Mouse (Mus musculus) layer of hippocampus, postnatal 36 days (tissue): Measurements from ENCODE around the gene Rnf5. TPM values are rescaled to one million over a fixed set of nuclear protein-coding genes. Genes with fewer than 3 reads are reported as not detected.

Source experiments
- DNase-seq, 2 experiments: peaks; one replicate each; pipeline ENCODE4 v3.0.0; 2022
- total RNA-seq, 2 experiments: library from RNA; stranded (reverse); gene quantifications; 2 replicates each; pipeline ENCODE4 v1.2.3; 2021

Gene Rnf5
- total RNA-seq, 2 experiments from 2014 or later: 79.4 to 87.3 TPM

GRCm38 (mm10) chr17:34605609-34606008 is 2.1 kb upstream of the Rnf5 start:
- peak; percentile 98 for DNase-seq

- DNase-seq: peak in 1 of 2 experiments; percentile 20
Measured at GRCm38 (mm10) chr17:34604511-34605237, 1.2 kb upstream of the Rnf5 start.

- DNase-seq: peak; percentile 94 to 98
Measured at GRCm38 (mm10) chr17:34604061-34604508, 595 bp upstream of the Rnf5 start, which contains the start of gene Agpat1. Agpat1 (plus strand) TSS chr17:34604262.

- DNase-seq: no peak
Measured at GRCm38 (mm10) chr17:34601796-34602195, 1.7 kb downstream of the Rnf5 start.

GRCm38 (mm10) chr17:34599891-34600290 is 3.6 kb downstream of the Rnf5 start:
- no peak for DNase-seq

- peak in 1 of 2 experiments; percentile 5 for DNase-seq
Measured at GRCm38 (mm10) chr17:34597566-34598095, 5.9 kb downstream of the Rnf5 start, which contains the start of gene Ager. Ager (plus strand) TSS chr17:34597862.

- DNase-seq: no peak
Measured at GRCm38 (mm10) chr17:34596098-34596497, 7.4 kb downstream of the Rnf5 start.

- no peak for DNase-seq
Measured at GRCm38 (mm10) chr17:34593752-34594525, 9.6 kb downstream of the Rnf5 start.

GRCm38 (mm10) chr17:34592581-34593549 is 10.6 kb downstream of the Rnf5 start:
- DNase-seq: no peak

GRCm38 (mm10) chr17:34591994-34592375 is 11.5 kb downstream of the Rnf5 start:
- DNase-seq: peak; percentile 79 to 81

GRCm38 (mm10) chr17:34591029-34591993 is 12.2 kb downstream of the Rnf5 start, which contains the start of gene Pbx2:
Pbx2 (plus strand) TSS chr17:34591266.
- no peak for DNase-seq

- no peak for DNase-seq
Measured at GRCm38 (mm10) chr17:34590154-34590987, 13.1 kb downstream of the Rnf5 start.

- DNase-seq: no peak
Measured at GRCm38 (mm10) chr17:34589681-34590101, 13.8 kb downstream of the Rnf5 start, which contains the start of gene Gpsm3. Gpsm3 (plus strand) TSS chr17:34589806.

- DNase-seq: no peak
Measured at GRCm38 (mm10) chr17:34589206-34589605, 14.3 kb downstream of the Rnf5 start.

GRCm38 (mm10) chr17:34588767-34589166 is 14.7 kb downstream of the Rnf5 start:
- DNase-seq: no peak

GRCm38 (mm10) chr17:34587814-34588213 is 15.7 kb downstream of the Rnf5 start:
- no peak for DNase-seq

- DNase-seq: peak; percentile 98
Measured at GRCm38 (mm10) chr17:34587423-34587811, 16.1 kb downstream of the Rnf5 start.

- DNase-seq: peak; percentile 80 to 84
Measured at GRCm38 (mm10) chr17:34586796-34587422, 16.6 kb downstream of the Rnf5 start.
